Mouse (Mus musculus) liver, postnatal 0 days (tissue): ENCODE measurements at regions not wholly inside any gene's neighbourhood (a gene's known extent, or its start where the extent isn't known, plus 50 kb on each side); places are given as distances from the start of the nearest gene placed in this dataset.

ENCODE experiments used
- CTCF ChIP-seq: sonication (generic); IDR thresholded peaks from 2 replicates; pipeline ENCODE4 v1.5.1; 2016; ENCODE audit warnings: antibody characterized with exemption, low read depth
- EP300 ChIP-seq: IDR thresholded peaks from 2 replicates; pipeline ENCODE4 v1.6.1; 2016; ENCODE audit warnings: antibody characterized with exemption, low read depth, mild to moderate bottlenecking

- no peak for TF ChIP-seq CTCF
- TF ChIP-seq EP300: no peak
Observed at GRCm38 (mm10) chr1:148750806-148751205, 1210.3 kb downstream of the Pla2g4a start.
